Mouse (Mus musculus) liver, embryonic 14.5 days (tissue): ENCODE data around the gene Nfia.

Experiments
- CTCF ChIP-seq: IDR thresholded peaks from 2 replicates; pipeline ENCODE4 v1.5.1; 2016; ENCODE audit warnings: antibody characterized with exemption, low read depth, control low read depth
- EP300 ChIP-seq: IDR thresholded peaks from 2 replicates; pipeline ENCODE4 v1.6.1; 2016; ENCODE audit warnings: antibody characterized with exemption, low read depth

DNA sequence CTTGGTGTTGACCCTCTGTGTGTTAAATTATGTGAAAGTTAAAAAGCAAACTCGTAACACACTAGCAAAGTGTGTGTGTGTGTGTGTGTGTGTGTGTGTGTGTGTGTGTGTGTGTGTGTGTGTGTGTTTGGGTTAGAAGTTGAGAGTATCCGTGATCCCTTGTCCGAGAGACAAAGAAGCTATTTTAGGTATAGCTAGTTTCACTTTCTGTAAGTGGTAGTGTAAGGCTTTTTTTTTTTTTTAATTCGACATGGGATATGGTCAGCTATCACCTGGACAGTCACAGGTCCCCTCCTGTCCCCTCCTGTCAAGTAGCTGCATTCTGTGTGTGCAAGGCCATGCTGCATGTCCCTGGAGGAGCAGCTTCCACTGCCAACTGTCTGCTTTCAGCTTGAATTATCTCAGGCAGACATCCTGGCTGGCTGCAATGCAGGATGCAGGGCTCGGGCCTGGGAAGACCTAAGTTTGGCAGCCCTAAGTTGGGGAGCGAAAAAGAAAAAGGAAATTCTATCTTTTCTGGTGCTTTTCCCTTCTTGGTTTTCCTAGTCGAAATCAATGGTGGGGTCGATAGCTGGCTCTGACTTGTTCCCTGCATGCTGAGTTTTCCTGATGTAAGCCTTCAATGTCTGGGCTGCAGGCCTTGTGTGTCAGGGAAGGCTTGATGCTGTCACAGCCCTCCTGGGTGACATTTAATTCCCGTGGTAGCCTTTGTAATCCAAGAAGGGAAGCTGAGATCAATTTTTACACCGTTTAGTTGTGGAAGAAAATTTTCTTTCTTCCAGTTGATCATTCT is 147.9 kb downstream of the Nfia start:
- TF ChIP-seq EP300 (no peak), CTCF (no peak)
